Mouse (Mus musculus) lung, postnatal 4 days (tissue): Measurements from ENCODE around the gene Gm3417.
A peak's percentile ranks its signal among the peaks of the same experiment; 100 is the strongest.
"Not testable (repeated sequence)": the region's sequence is repeated elsewhere in the genome, so short reads cannot be mapped to it uniquely, and the experiment has no call there.

Source experiments
- DNase-seq, 2 experiments: peaks; one replicate each; pipeline ENCODE4 v3.0.0; 2021

The Gm3417 gene

GRCm38 (mm10) chr17:14958686-14959327, 19.8 kb downstream of the Gm3417 start:
- DNase-seq: no peak

DNA sequence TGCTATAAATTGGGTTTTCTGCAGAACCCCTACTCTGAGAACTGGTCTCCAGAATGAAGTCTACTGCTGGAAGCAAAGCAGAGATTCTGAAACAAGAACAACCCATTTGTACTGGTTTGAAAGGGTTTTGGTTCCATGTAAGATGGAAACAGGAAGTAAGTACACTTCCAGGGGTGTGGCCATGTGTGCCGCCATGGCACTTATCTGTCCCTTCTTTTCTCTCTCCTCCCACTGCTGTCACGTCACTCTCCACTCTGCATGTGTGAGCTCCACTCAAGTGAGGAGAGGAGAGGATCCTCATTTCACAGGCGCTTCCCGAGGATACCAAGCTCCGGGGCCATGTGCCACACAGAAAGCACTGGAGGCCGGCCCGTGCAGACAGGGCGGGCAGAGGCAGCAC, 25.1 kb downstream of the Gm3417 start:
- DNase-seq: no peak

- DNase-seq: no peak
Observed at GRCm38 (mm10) chr17:14949161-14949827, 29.3 kb downstream of the Gm3417 start.

- DNase-seq: no peak
Observed at GRCm38 (mm10) chr17:14944551-14944950, 34.0 kb downstream of the Gm3417 start.

DNA sequence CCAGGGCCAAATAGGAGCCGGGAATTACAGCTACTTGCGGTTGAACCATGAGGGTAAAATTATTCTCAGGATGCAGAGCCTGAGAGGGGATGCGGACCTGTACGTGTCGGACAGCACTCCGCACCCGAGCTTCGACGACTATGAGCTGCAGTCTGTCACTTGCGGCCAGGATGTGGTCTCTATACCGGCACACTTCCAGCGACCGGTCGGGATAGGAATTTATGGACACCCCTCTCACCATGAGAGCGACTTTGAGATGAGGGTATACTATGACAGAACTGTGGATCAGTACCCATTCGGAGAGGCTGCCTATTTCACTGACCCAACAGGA, 34.9 kb downstream of the Gm3417 start:
- DNase-seq: no peak

DNA sequence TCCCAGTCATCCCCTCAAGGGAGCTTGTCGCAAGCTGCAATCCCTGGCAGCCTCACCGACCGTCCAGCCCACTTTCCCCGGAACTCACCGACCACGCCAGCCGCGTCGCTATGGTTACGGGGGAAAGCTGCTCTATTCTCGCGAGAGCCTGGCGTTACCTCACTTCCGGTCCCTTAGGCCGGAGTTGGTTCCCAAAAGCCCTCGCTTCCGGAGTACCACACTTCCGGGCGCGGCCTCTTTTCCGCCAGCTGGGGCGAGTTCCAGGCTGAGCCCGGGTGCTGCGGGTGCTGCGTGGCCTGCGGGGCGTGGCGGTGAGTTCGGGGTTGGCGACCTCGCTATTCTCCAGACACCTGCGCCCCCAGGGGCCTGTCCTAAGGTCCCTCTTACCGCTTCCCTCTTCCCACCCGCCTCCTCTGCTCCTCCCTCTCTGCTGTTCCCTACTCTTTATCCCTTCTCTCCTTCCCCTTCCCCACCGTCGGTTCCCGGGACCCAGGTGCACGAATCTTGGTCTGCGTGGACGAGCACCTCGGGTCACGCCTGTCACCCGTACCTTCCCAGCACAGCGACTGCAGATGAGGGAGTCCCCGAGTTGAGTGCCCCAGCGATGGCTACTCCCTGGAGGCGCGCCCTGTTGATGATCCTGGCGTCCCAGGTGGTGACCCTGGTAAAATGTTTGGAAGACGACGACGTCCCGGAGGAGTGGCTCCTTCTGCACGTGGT, 35.4 kb downstream of the Gm3417 start, which contains the start of the genes Wdr27 and 1600012H06Rik:
Wdr27 (minus strand) TSS at position 150 of the 720 bp plus-strand sequence.
1600012H06Rik (plus strand) TSS at position 176 of the 720 bp plus-strand sequence.
- peak; percentile 99 for DNase-seq

DNA sequence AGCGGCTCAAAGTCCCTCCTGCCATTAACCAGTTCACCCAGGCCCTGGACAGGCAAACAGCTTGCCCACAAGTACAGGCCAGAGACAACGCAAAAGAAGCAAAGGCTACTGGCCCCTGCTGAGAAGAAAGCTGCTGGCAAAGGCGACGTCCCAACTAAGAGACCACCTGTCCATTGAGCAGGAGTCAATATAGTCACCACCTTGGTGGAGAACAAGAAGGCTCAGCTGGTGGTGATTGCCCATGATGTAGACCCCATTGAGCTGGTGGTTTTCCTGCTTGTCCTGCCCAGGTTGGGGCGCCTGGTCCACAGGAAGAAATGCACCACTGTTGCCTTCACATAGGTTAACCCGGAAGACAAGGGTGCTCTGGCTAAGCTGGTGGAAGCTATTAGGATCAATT, 36.4 kb downstream of the Gm3417 start:
- DNase-seq: not testable (repeated sequence)

DNA sequence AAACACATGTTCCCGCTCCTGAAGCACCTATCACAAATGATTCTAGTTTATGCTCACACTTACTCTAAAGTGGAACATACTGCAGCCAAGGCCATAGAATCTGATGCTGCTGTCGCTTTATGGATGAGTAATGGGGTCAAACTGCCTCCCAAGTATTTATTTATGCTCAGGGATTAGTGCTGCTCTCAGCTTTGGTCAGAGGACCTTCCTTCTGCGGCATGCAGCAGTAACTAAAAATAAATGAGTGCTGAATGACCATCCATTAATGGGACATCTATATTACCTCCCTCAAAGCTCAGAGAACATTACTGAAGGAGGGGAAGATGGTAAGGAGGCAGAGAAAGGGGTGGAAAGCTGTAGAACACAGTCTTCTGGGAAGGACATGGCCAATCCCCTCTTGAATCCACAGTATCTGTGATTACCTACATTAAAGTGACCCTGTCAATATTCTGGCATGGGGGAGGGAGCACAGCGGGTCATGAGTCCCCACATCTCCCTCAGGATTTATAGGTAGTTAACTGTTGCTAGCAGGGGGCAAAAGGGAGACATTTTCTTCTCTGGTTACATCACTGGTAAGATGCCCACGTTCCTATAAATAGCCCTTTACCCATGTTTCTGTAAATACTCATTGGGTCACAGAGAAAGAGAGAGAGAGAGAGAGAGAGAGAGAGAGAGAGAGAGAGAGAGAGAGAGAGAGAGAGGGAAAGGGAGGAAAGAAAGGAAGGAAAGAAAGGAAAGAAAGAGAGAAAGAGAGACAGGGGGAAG, 42.6 kb downstream of the Gm3417 start:
- DNase-seq: no peak

DNA sequence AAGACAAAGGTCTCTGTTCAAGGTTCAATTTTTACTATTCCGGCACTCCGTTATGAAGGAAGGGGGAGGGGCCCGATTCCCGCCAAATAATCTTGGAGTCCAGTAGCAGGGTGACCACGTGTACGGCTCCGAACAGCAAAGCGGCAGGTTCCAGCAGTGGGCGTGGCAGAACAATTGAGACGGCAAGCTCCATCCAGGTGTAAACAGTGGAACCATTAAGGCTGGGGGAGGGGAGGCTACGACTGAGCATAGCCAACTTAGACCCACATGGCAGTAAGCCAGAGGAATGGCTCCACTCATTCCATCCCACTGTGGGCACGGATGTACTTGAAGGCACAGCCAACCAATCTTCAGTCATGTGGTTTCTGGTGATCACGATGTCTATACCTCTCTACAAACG, 43.3 kb downstream of the Gm3417 start:
- DNase-seq: not testable (repeated sequence)

GRCm38 (mm10) chr17:14931469-14931868, 47.1 kb downstream of the Gm3417 start:
- no peak for DNase-seq

DNA sequence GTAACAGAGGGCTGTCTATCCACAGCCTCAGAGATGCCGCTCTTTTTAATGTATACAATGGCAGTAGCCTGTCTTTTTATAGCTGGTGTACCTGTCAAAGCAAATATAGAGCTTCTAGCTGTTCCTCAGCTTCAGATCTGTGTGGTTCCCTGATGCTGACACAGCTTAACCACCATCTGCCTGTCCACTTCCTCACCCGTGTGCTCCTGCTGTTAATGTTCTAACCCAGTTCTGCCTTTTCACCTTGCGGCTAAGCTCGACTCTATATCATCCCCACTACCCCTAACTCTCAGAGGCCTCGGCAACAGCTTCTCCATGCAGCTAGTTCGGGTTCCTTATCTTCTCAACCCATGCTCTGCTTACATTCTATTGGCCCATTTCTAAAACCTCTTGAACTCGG, 47.9 kb downstream of the Gm3417 start:
- DNase-seq: no peak

DNA sequence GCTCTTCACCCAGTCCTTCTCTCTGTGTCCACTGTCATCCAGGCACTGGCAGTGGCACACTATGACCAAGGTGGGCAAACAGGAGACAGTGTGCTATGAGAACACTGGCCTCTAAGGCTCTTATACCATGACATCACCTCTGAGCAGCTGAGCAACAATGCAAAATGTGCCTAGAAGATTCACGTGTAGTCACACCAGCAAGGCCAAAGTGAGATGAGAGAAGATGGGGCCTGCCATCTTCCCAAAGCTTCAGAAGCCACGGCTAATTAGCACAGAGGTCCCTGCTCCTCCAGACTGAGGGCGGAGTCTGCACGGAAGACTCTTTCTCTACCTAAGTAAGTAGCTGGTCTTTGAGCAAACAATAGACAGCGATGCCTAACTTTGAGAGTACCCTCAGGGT, 50.0 kb downstream of the Gm3417 start:
- no peak for DNase-seq

DNA sequence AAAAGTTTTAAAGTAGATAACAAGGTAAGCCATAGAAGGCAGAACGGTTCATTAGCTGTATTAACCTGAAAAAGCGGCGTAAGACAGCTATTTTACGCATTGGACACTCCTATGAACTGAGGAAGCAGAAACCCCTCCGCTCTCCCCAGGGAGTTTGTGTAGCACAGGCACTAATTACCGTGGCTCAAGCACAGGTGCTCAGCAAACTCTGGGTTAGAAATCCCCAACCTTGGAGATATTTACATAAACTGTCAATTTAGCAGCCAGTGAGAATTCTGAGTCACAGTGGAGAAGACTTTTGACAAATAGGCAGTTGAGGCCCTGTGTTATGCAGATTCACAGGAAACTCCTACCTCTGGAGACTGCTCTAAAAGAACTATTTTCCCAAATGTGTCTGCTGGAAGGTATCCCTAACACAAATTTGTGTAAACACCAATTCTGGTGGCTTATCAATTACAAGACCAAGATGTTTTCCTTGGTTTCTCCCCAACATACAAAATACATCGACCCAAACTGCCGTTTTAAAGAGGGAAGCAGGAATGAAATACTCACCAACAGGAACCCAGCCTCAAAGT, 50.9 kb downstream of the Gm3417 start:
- no peak for DNase-seq

GRCm38 (mm10) chr17:14921582-14921981, 57.0 kb downstream of the Gm3417 start:
- DNase-seq: no peak

GRCm38 (mm10) chr17:14917866-14918265, 60.7 kb downstream of the Gm3417 start:
- DNase-seq: no peak

- DNase-seq: no peak
Observed at GRCm38 (mm10) chr17:14914401-14914800, 64.2 kb downstream of the Gm3417 start.
